Mouse (Mus musculus): ENCODE measurements around the gene Ccdc17.

- TF ChIP-seq CTCF (IDR thresholded peaks at IDR 0.05; ENCODE audit: low read depth) (no peak), EP300 (optimal IDR thresholded peaks at IDR 0.05) (no peak)
These were observed 38.1 kb upstream of the Ccdc17 start for GRCm38 (mm10) chr4:116558151-116558882.
